Mouse (Mus musculus) bone marrow, adult 2 months (tissue): ENCODE data around the gene Il23a. TPM values are rescaled to one million over a fixed set of nuclear protein-coding genes. Genes with fewer than 3 reads are reported as not detected.
"Not testable (repeated sequence)": the region's sequence is repeated elsewhere in the genome, so short reads cannot be mapped to it uniquely, and the experiment has no call there.

Source experiments
- H3K27ac ChIP-seq: fragments of 200-500 bp; 2 replicates; pipeline ENCODE4 v1.5.1; 2012; ENCODE audit warnings: low read depth, mild to moderate bottlenecking, control low read depth, inconsistent platforms, low read length; ENCODE audit not compliant: control insufficient read depth, poor library complexity, insufficient read depth
- H3K4me1 ChIP-seq: fragments of 200-500 bp; 2 replicates; pipeline ENCODE4 v1.6.1; 2011; ENCODE audit warnings: low read length; ENCODE audit not compliant: control insufficient read depth, insufficient read depth
- H3K4me3 ChIP-seq: fragments of 200-500 bp; replicated peaks from 2 replicates; pipeline ENCODE3; 2011; ENCODE audit warnings: mild to moderate bottlenecking, low read depth, low read length, control low read depth; ENCODE audit not compliant: control insufficient read depth
- CTCF ChIP-seq: fragments of 200-500 bp; IDR thresholded peaks from 2 replicates; pipeline ENCODE4 v1.5.1; 2011; ENCODE audit warnings: low read length, control low read depth; ENCODE audit not compliant: control insufficient read depth, insufficient read depth
- POLR2A ChIP-seq: fragments of 200-500 bp; IDR thresholded peaks from 2 replicates; pipeline ENCODE4 v1.6.1; 2011; ENCODE audit warnings: low read depth, mild to moderate bottlenecking, control low read depth, low read length, borderline replicate concordance; ENCODE audit not compliant: control insufficient read depth
- WGBS: fragments of 180-500 bp; shearing (Covaris S2); methylation state at CpG from one replicate; pipeline ENCODE4 v1.1.7; 2018; 5-methylcytosine and 5-hydroxymethylcytosine counted together
- polyA plus RNA-seq: library from polyadenylated mRNA; stranded (reverse); fragments of >200 nt; gene quantifications from 2 replicates; pipeline ENCODE4 v1.2.4, GENCODE M21; 2011; ENCODE audit warnings: low replicate concordance; ENCODE audit not compliant: missing spikeins, insufficient read depth, insufficient read length

Gene Il23a
- polyA plus RNA-seq, 1 experiment = 1.5 TPM

GRCm38 (mm10) chr10:128269206-128269910, 29.2 kb downstream of the Il23a start:
- no peak for TF ChIP-seq CTCF
- TF ChIP-seq POLR2A = no peak
- 91% methylated on average over 16 of the region's 16 CpGs for WGBS
- Histone ChIP-seq H3K4me3 (no peak overlapping the region), H3K27ac (no peak overlapping the region), H3K4me1 (no peaks in the 10 kb centered on the region; the same call in 1 of the 2 replicates)

GRCm38 (mm10) chr10:128268371-128268770, 30.2 kb downstream of the Il23a start, which contains the start of gene Apof:
Apof (plus strand) TSS chr10:128268671.
- H3K27ac ChIP-seq = no peak within 1 kb of the TSS
- no peak within 1 kb of the TSS for H3K4me3 ChIP-seq
- TF ChIP-seq POLR2A (no peak), CTCF (no peak)
- 88% methylated on average over 6 of the region's 6 CpGs for WGBS
- no peaks in the 10 kb centered on the region; the same call in none of the 2 replicates for H3K4me1 ChIP-seq

- H3K27ac ChIP-seq = peak overlapping the region; percentile 31; the same call in 1 of the 2 replicates
- TF ChIP-seq POLR2A = no peak
- no peak for TF ChIP-seq CTCF
- no peak overlapping the region for H3K4me3 ChIP-seq
- 39% methylated on average over 6 of the region's 6 CpGs for WGBS
- peaks cover 2% of the 10 kb centered on the region for H3K4me1 ChIP-seq
Measured at GRCm38 (mm10) chr10:128263393-128264310, 34.9 kb downstream of the Il23a start.

GRCm38 (mm10) chr10:128262300-128262699, 36.3 kb downstream of the Il23a start:
- Histone ChIP-seq H3K4me3 (no peak overlapping the region), H3K27ac (no peak overlapping the region), H3K4me1 (peaks cover 2% of the 10 kb centered on the region)
- TF ChIP-seq CTCF (no peak), POLR2A (no peak)
- 92% methylated on average over 22 of the region's 22 CpGs for WGBS

- not testable (repeated sequence) for H3K4me3 ChIP-seq
- 81% methylated on average over 7 of the region's 7 CpGs for WGBS
Measured at GRCm38 (mm10) chr10:128260376-128260775, 38.2 kb downstream of the Il23a start.

GRCm38 (mm10) chr10:128259946-128260345, 38.6 kb downstream of the Il23a start:
- Histone ChIP-seq H3K4me3 (no peak overlapping the region), H3K4me1 (peaks cover 2% of the 10 kb centered on the region), H3K27ac (no peak overlapping the region)
- TF ChIP-seq CTCF (no peak), POLR2A (no peak)
- 73% methylated on average over 5 of the region's 5 CpGs for WGBS

More at GRCm38 (mm10) chr10:128260376-128260775, 38.2 kb downstream of the Il23a start:
- not testable (repeated sequence) for H3K4me1 ChIP-seq, H3K27ac ChIP-seq

GRCm38 (mm10) chr10:128258953-128259352, 39.6 kb downstream of the Il23a start:
- Histone ChIP-seq H3K4me3 (no peak overlapping the region), H3K27ac (peak overlapping the region; percentile 71; the same call in 1 of the 2 replicates), H3K4me1 (peaks cover 2% of the 10 kb centered on the region)
- WGBS = 10% methylated on average over 4 of the region's 4 CpGs
- no peak for TF ChIP-seq CTCF
- no peak for TF ChIP-seq POLR2A

- Histone ChIP-seq H3K27ac (no peak overlapping the region), H3K4me1 (peaks cover 2% of the 10 kb centered on the region), H3K4me3 (no peak overlapping the region)
- TF ChIP-seq CTCF (no peak), POLR2A (no peak)
- WGBS = 82% methylated on average over 8 of the region's 8 CpGs
Measured at GRCm38 (mm10) chr10:128256328-128256727, 42.2 kb downstream of the Il23a start.

GRCm38 (mm10) chr10:128255925-128256324, 42.6 kb downstream of the Il23a start:
- no peak overlapping the region for H3K27ac ChIP-seq
- WGBS = 83% methylated on average over 8 of the region's 8 CpGs
- no peak for TF ChIP-seq CTCF
- TF ChIP-seq POLR2A = no peak
- H3K4me1 ChIP-seq = peaks cover 2% of the 10 kb centered on the region
- no peak overlapping the region for H3K4me3 ChIP-seq
